Mouse (Mus musculus): ENCODE results near the gene Mrps15. TPM values are rescaled to one million over a fixed set of nuclear protein-coding genes. Genes with fewer than 3 reads are reported as not detected.
"Not testable (repeated sequence)": the region's sequence is repeated elsewhere in the genome, so short reads cannot be mapped to it uniquely, and the experiment has no call there.

Gene Mrps15
- total and polyA plus RNA-seq, 3 experiments, result 84.8 to 217 (median 178) TPM

- H3K27me3 ChIP-seq (ENCODE audit: insufficient read depth, low read length), result peaks cover 2% of the 10 kb centered on the region; the same call in 1 of the 2 replicates
- DNase-seq (ENCODE audit: low spot score) (no peak), ATAC-seq (ENCODE audit: extremely low read depth, insufficient number of reproducible peaks, low FRiP score, poor library complexity, severe bottlenecking) (no peak)
- H3K4me3 ChIP-seq (ENCODE audit: low read depth, low read length), result no peak overlapping the region
- peaks cover 11% of the 10 kb centered on the region; the same call in 1 of the 2 replicates for H3K4me1 ChIP-seq (ENCODE audit: insufficient read depth, low read depth, low read length)
- TF ChIP-seq GATA2 (IDR thresholded peaks at IDR 0.05; ENCODE audit: borderline replicate concordance, low read depth, low read length) (no peak), TAL1 (conservative IDR thresholded peaks at IDR 0.05; ENCODE audit: low read depth, low read length) (no peak), CTCF (IDR thresholded peaks at IDR 0.05; ENCODE audit: low read depth, low read length) (no peak), POLR2AphosphoS5 (IDR thresholded peaks at IDR 0.05; ENCODE audit: insufficient replicate concordance, low read depth, low read length) (no peak), GATA1 (IDR thresholded peaks at IDR 0.05; ENCODE audit: borderline replicate concordance, low read length) (no peak)
- H3K9me3 ChIP-seq (replicated peaks), result no peaks in the 10 kb centered on the region
- no peaks in the 10 kb centered on the region for H3K36me3 ChIP-seq (replicated peaks)
These were observed 37.7 kb downstream of the Mrps15 start for GRCm38 (mm10) chr4:126084382-126084781.

GRCm38 (mm10) chr4:126085996-126086576, 39.4 kb downstream of the Mrps15 start:
- TF ChIP-seq GATA1 (IDR thresholded peaks at IDR 0.05; ENCODE audit: borderline replicate concordance, low read length) (no peak), CTCF (IDR thresholded peaks at IDR 0.05; ENCODE audit: low read depth, low read length) (peak; percentile 93)

GRCm38 (mm10) chr4:126090101-126090847, 43.5 kb downstream of the Mrps15 start:
- Histone ChIP-seq H3K4me3 (ENCODE audit: low read depth, low read length) (no peak overlapping the region), H3K27me3 (ENCODE audit: insufficient read depth, low read length) (no peaks in the 10 kb centered on the region), H3K9me3 (replicated peaks) (no peaks in the 10 kb centered on the region), H3K36me3 (replicated peaks) (no peaks in the 10 kb centered on the region), H3K4me1 (ENCODE audit: insufficient read depth, low read depth, low read length) (peaks cover 16% of the 10 kb centered on the region; the same call in 1 of the 2 replicates)
- DNase-seq (ENCODE audit: low spot score) (no peak), ATAC-seq (ENCODE audit: extremely low read depth, insufficient number of reproducible peaks, low FRiP score, poor library complexity, severe bottlenecking) (no peak)
- TF ChIP-seq GATA2 (IDR thresholded peaks at IDR 0.05; ENCODE audit: borderline replicate concordance, low read depth, low read length), result no peak
- TF ChIP-seq TAL1 (conservative IDR thresholded peaks at IDR 0.05; ENCODE audit: low read depth, low read length), result no peak
- TF ChIP-seq GATA1 (IDR thresholded peaks at IDR 0.05; ENCODE audit: borderline replicate concordance, low read length), result no peak
- TF ChIP-seq POLR2AphosphoS5 (IDR thresholded peaks at IDR 0.05; ENCODE audit: insufficient replicate concordance, low read depth, low read length), result no peak
- no peak for TF ChIP-seq CTCF (IDR thresholded peaks at IDR 0.05; ENCODE audit: low read depth, low read length)

More at GRCm38 (mm10) chr4:126085996-126086576, 39.4 kb downstream of the Mrps15 start:
- Histone ChIP-seq H3K9me3 (replicated peaks) (no peaks in the 10 kb centered on the region), H3K27me3 (ENCODE audit: insufficient read depth, low read length) (peaks cover 2% of the 10 kb centered on the region; the same call in 1 of the 2 replicates), H3K4me3 (ENCODE audit: low read depth, low read length) (no peak overlapping the region), H3K36me3 (replicated peaks) (no peaks in the 10 kb centered on the region), H3K4me1 (ENCODE audit: insufficient read depth, low read depth, low read length) (peaks cover 16% of the 10 kb centered on the region; the same call in 1 of the 2 replicates)
- DNase-seq (ENCODE audit: low spot score) (peak; percentile 82), ATAC-seq (ENCODE audit: extremely low read depth, insufficient number of reproducible peaks, low FRiP score, poor library complexity, severe bottlenecking) (peak; percentile 91)

GRCm38 (mm10) chr4:126090848-126091124, 44.1 kb downstream of the Mrps15 start:
- ATAC-seq (ENCODE audit: extremely low read depth, insufficient number of reproducible peaks, low FRiP score, poor library complexity, severe bottlenecking) (no peak), DNase-seq (ENCODE audit: low spot score) (no peak)
- no peaks in the 10 kb centered on the region for H3K36me3 ChIP-seq (replicated peaks)
- H3K4me1 ChIP-seq (ENCODE audit: insufficient read depth, low read depth, low read length), result peaks cover 15% of the 10 kb centered on the region; the same call in 1 of the 2 replicates
- TF ChIP-seq GATA1 (IDR thresholded peaks at IDR 0.05; ENCODE audit: borderline replicate concordance, low read length) (no peak), POLR2AphosphoS5 (IDR thresholded peaks at IDR 0.05; ENCODE audit: insufficient replicate concordance, low read depth, low read length) (no peak), CTCF (IDR thresholded peaks at IDR 0.05; ENCODE audit: low read depth, low read length) (no peak), TAL1 (conservative IDR thresholded peaks at IDR 0.05; ENCODE audit: low read depth, low read length) (no peak), GATA2 (IDR thresholded peaks at IDR 0.05; ENCODE audit: borderline replicate concordance, low read depth, low read length) (no peak)
- no peaks in the 10 kb centered on the region for H3K27me3 ChIP-seq (ENCODE audit: insufficient read depth, low read length)
- H3K4me3 ChIP-seq (ENCODE audit: low read depth, low read length), result no peak overlapping the region
- H3K9me3 ChIP-seq (replicated peaks), result no peaks in the 10 kb centered on the region

- TF ChIP-seq GATA1 (IDR thresholded peaks at IDR 0.05; ENCODE audit: borderline replicate concordance, low read length) (no peak), CTCF (IDR thresholded peaks at IDR 0.05; ENCODE audit: low read depth, low read length) (no peak), GATA2 (IDR thresholded peaks at IDR 0.05; ENCODE audit: borderline replicate concordance, low read depth, low read length) (no peak), POLR2AphosphoS5 (IDR thresholded peaks at IDR 0.05; ENCODE audit: insufficient replicate concordance, low read depth, low read length) (no peak), TAL1 (conservative IDR thresholded peaks at IDR 0.05; ENCODE audit: low read depth, low read length) (no peak)
These were observed 45.1 kb downstream of the Mrps15 start for GRCm38 (mm10) chr4:126091873-126092272.

GRCm38 (mm10) chr4:126095622-126096430, 49.1 kb downstream of the Mrps15 start:
- DNase-seq (ENCODE audit: low spot score); H3K27me3 ChIP-seq (ENCODE audit: insufficient read depth, low read length); ATAC-seq (ENCODE audit: extremely low read depth, insufficient number of reproducible peaks, low FRiP score, poor library complexity, severe bottlenecking); H3K9me3 ChIP-seq (replicated peaks); H3K4me3 ChIP-seq (ENCODE audit: low read depth, low read length): not testable (repeated sequence)
- H3K36me3 ChIP-seq (replicated peaks), result peaks cover 33% of the 10 kb centered on the region
- H3K4me1 ChIP-seq (ENCODE audit: insufficient read depth, low read depth, low read length), result peaks cover 40% of the 10 kb centered on the region

More at GRCm38 (mm10) chr4:126091873-126092272, 45.1 kb downstream of the Mrps15 start:
- H3K4me3 ChIP-seq (ENCODE audit: low read depth, low read length), result no peak overlapping the region
- no peaks in the 10 kb centered on the region for H3K9me3 ChIP-seq (replicated peaks)
- ATAC-seq (ENCODE audit: extremely low read depth, insufficient number of reproducible peaks, low FRiP score, poor library complexity, severe bottlenecking) (no peak), DNase-seq (ENCODE audit: low spot score) (no peak)
- no peaks in the 10 kb centered on the region for H3K27me3 ChIP-seq (ENCODE audit: insufficient read depth, low read length)
- peaks cover 12% of the 10 kb centered on the region for H3K4me1 ChIP-seq (ENCODE audit: insufficient read depth, low read depth, low read length)
- H3K36me3 ChIP-seq (replicated peaks), result no peaks in the 10 kb centered on the region
